Mouse (Mus musculus) spleen, adult 2 months (tissue): Measurements from ENCODE around the gene Rbms3.

Source experiments
- CTCF ChIP-seq: fragments of 200-500 bp; IDR thresholded peaks from 2 replicates; pipeline ENCODE4 v1.5.1; 2011; ENCODE audit warnings: mild to moderate bottlenecking, inconsistent platforms; ENCODE audit not compliant: insufficient read depth, insufficient read length, insufficient replicate concordance; ENCODE audit errors: extremely low read depth
- POLR2A ChIP-seq: fragments of 200-500 bp; IDR thresholded peaks from 2 replicates; pipeline ENCODE4 v1.6.1; 2011; ENCODE audit warnings: low read depth, low read length, inconsistent platforms

- no peak for TF ChIP-seq CTCF
- no peak for TF ChIP-seq POLR2A
Observed at GRCm38 (mm10) chr9:117059135-117059534, 570.6 kb downstream of the Rbms3 start.
